Mouse (Mus musculus) thymus, adult 2 months (tissue): ENCODE measurements at regions not wholly inside any gene's neighbourhood (a gene's known extent, or its start where the extent isn't known, plus 50 kb on each side); places are given as distances from the start of the nearest gene placed in this dataset.

Experiments
- CTCF ChIP-seq: fragments of 200-500 bp; IDR thresholded peaks from 2 replicates; pipeline ENCODE4 v1.5.1; 2012; ENCODE audit warnings: mild to moderate bottlenecking, control low read depth, low read length, moderate library complexity, borderline replicate concordance; ENCODE audit not compliant: control insufficient read depth, poor library complexity, insufficient read depth; ENCODE audit errors: extremely low read depth
- POLR2A ChIP-seq: fragments of 200-500 bp; IDR thresholded peaks from 2 replicates; pipeline ENCODE4 v1.6.1; 2012; ENCODE audit warnings: mild to moderate bottlenecking, low read length, control low read depth, moderate library complexity; ENCODE audit not compliant: control insufficient read depth, poor library complexity, insufficient read depth; ENCODE audit errors: extremely low read depth

- TF ChIP-seq CTCF (no peak), POLR2A (no peak)
Observed at GRCm38 (mm10) chr17:83149336-83149735, 65.8 kb upstream of the Pkdcc start.
